In the genomic region with DNA sequence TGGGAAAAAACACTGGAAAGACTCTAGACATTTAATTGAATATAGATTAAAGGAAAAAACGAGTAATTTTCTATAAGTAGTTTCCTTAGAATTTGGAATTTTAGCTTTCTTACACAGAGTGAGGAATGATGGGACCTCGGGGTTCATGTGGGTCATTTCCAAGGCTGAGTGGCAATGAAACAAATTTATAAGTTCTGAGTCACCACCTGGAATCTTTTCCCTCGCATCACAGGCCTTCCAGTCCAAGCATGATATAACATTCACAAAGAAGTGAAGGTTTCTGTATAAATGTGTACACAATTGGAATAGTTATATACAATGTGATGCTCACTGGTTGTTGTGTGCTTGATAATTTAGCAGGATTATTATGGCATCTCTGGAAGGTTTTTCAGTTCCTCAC, we compare ENCODE assay signal across 17 mouse cellular contexts.
DNase-seq lines count a peak whose midpoint lies in the region; ATAC-seq lines count a peak whose summit lies in the region.
"Had no signal": no experiment of that assay in that cellular context is flagged by ENCODE, and none has a peak within 500 bp of the region (broad histone marks: within the 10 kb centered on the region; RNA-seq: fewer than 3 reads in every experiment).

No protein-coding gene starts in this region.

- DNase-seq in adrenal gland, adult 2 months: peak; percentile 14
- no peak for DNase-seq in adrenal gland, adult 18-20 months (ENCODE audit: low spot score in 2 of 2)
- DNase-seq in NIH3T3 (ENCODE audit: low read depth): peak; percentile 22
- DNase-seq in cerebellum, adult 11-12 months: no peak
- DNase-seq: adrenal gland, adult 8-10 months; adrenal gland, postnatal 14 days; adrenal gland, postnatal 36 days; cerebellum, adult 18-20 months; cerebellum, adult 8-10 months; cerebellum, adult 9-11 months; cerebellum, postnatal 14 days; cerebellum, postnatal 36 days; embryo, embryonic 11 days had no signal

- no peak for ATAC-seq in megakaryocyte progenitor cell, adult 5-6 weeks (replicated peaks; ENCODE audit: poor library complexity)
- ATAC-seq: activated CD4-positive, CD25-positive, alpha-beta regulatory T cell, adult 4 months; forebrain, embryonic 14.5 days; forebrain, embryonic 16.5 days had no signal

Comparison
In these comparisons a context has a peak if more than half of its experiments do, and no peak if none do; other contexts are left out.
1. DNase-seq: peak in adrenal gland, adult 2 months (single experiment) and NIH3T3 (single experiment); none in adrenal gland, adult 18-20 months (0 of 2) and cerebellum, adult 11-12 months (single experiment).